Comparison of ENCODE assay signal across 13 mouse cellular contexts in the genomic region with DNA sequence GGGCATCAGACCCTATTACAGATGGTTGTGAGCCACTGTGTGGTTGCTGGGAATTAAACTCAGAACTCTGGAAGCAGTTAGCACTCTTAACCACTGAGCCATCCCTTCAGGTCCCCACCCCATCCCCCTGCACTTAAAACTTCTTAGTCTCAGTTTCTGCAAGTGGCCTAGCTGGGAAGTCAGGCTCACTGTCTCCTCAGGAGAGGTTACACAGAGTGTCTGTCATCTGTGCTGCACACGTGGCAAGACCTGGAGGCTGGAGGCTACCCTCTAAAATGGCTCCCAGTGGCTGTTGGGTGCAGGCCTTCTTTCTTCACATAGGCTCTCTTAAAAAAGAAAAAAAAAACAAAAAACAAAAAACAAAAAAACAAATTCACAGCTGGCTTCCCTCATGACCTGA. TPM values are rescaled to one million over a fixed set of nuclear protein-coding genes. Genes with fewer than 3 reads are reported as not detected.
DNase-seq lines count a peak whose midpoint lies in the region; ATAC-seq and TF ChIP-seq lines count a peak whose summit lies in the region.
"Had no signal": no experiment of that assay in that cellular context is flagged by ENCODE, and none has a peak within 500 bp of the region (broad histone marks: within the 10 kb centered on the region; RNA-seq: fewer than 3 reads in every experiment).

No protein-coding gene starts in this region.

- no peak for ATAC-seq in heart, postnatal 0 days (ENCODE audit: insufficient read depth, low read depth)
- no peak for ATAC-seq in lung, postnatal 0 days
- ATAC-seq: inflammation-experienced regulatory T-cells, adult 6 months had no signal

- no peaks in the 10 kb centered on the region for H3K27me3 ChIP-seq in heart, postnatal 0 days (ENCODE audit: control insufficient read depth, insufficient read depth, low read length)
- no peaks in the 10 kb centered on the region for H3K27me3 ChIP-seq in lung, postnatal 0 days (replicated peaks; ENCODE audit: insufficient read depth, low read length)

- no peak overlapping the region for H3K9ac ChIP-seq in heart, postnatal 0 days (replicated peaks; ENCODE audit: low read depth, low read length)
- no peak overlapping the region for H3K9ac ChIP-seq in lung, postnatal 0 days (replicated peaks; ENCODE audit: low read depth)

- H3K4me2 ChIP-seq in heart, postnatal 0 days (ENCODE audit: low read depth, low read length), result no peak overlapping the region
- no peak overlapping the region for H3K4me2 ChIP-seq in lung, postnatal 0 days (replicated peaks; ENCODE audit: low read depth, low read length)

- no peak for DNase-seq in heart, postnatal 0 days (ENCODE audit: low spot score)
- no peak for DNase-seq in heart, adult 8-10 months (ENCODE audit: low spot score)
- DNase-seq in lung, postnatal 0 days (ENCODE audit: low spot score), result no peak
- no peak for DNase-seq in lung, postnatal 14 days
- no peak for DNase-seq in adrenal gland, postnatal 10 days
- DNase-seq in cerebellum, adult 8-10 months, result no peak
- DNase-seq: cerebellum, adult 18-20 months; layer of hippocampus, adult 9-11 months; left cerebral cortex, postnatal 4 days had no signal

- H3K4me3 ChIP-seq in heart, postnatal 0 days (ENCODE audit: low read depth, low read length), result no peak overlapping the region
- no peak overlapping the region for H3K4me3 ChIP-seq in lung, postnatal 0 days (ENCODE audit: low read depth, low read length)
- H3K4me3 ChIP-seq in embryonic fibroblast, embryonic 13.5 days (ENCODE audit: insufficient read depth, low read length), result no peak overlapping the region
- H3K4me3 ChIP-seq: forebrain, embryonic 10.5 days; midbrain, embryonic 10.5 days had no signal

- H3K4me1 ChIP-seq in heart, postnatal 0 days (ENCODE audit: control insufficient read depth, insufficient read depth), result peaks cover 12% of the 10 kb centered on the region
- no peaks in the 10 kb centered on the region for H3K4me1 ChIP-seq in lung, postnatal 0 days (ENCODE audit: insufficient read depth, low read depth, low read length)
- H3K4me1 ChIP-seq in embryonic fibroblast, embryonic 13.5 days (ENCODE audit: control insufficient read depth, insufficient read depth, low read length), result peaks cover 11% of the 10 kb centered on the region

- H3K9me3 ChIP-seq in heart, postnatal 0 days (replicated peaks; ENCODE audit: control insufficient read depth, low read length), result no peaks in the 10 kb centered on the region
- no peaks in the 10 kb centered on the region for H3K9me3 ChIP-seq in lung, postnatal 0 days (ENCODE audit: low read length)
- H3K9me3 ChIP-seq: forebrain, embryonic 10.5 days; midbrain, embryonic 10.5 days had no signal

- H3K27ac ChIP-seq in heart, postnatal 0 days (ENCODE audit: low read depth), result peak overlapping the region; percentile 80
- peak overlapping the region; percentile 44; the same call in 1 of the 2 replicates for H3K27ac ChIP-seq in lung, postnatal 0 days (ENCODE audit: low read length)
- peak overlapping the region; percentile 46 for H3K27ac ChIP-seq in embryonic fibroblast, embryonic 13.5 days (ENCODE audit: insufficient read depth, low read length)
- H3K27ac ChIP-seq: forebrain, embryonic 10.5 days; midbrain, embryonic 10.5 days had no signal

- H3K36me3 ChIP-seq in heart, postnatal 0 days (replicated peaks; ENCODE audit: control insufficient read depth, insufficient read depth, low read length), result no peaks in the 10 kb centered on the region
- H3K36me3 ChIP-seq in lung, postnatal 0 days (ENCODE audit: insufficient read depth, low read length), result no peaks in the 10 kb centered on the region
- H3K36me3 ChIP-seq: midbrain, embryonic 10.5 days had no signal

- no peak for TF ChIP-seq CTCF in heart, postnatal 0 days (IDR thresholded peaks at IDR 0.05; ENCODE audit: low read depth)
- TF ChIP-seq CTCF in lung, postnatal 0 days (IDR thresholded peaks at IDR 0.05), result no peak
- no peak for TF ChIP-seq CTCF in embryonic fibroblast, embryonic 13.5 days (IDR thresholded peaks at IDR 0.05; ENCODE audit: borderline replicate concordance, insufficient read depth, low read length)

- 67% methylated on average over 1 of the region's 1 CpGs for WGBS in heart, postnatal 0 days
- WGBS in lung, postnatal 0 days, result 47% methylated on average over 1 of the region's 1 CpGs

- no peak for TF ChIP-seq EP300 in heart, postnatal 0 days (IDR thresholded peaks at IDR 0.05; ENCODE audit: low read depth)
- TF ChIP-seq EP300 in lung, postnatal 0 days (IDR thresholded peaks at IDR 0.05), result no peak

- TF ChIP-seq POLR2A in embryonic fibroblast, embryonic 13.5 days (IDR thresholded peaks at IDR 0.05; ENCODE audit: low read depth, low read length), result no peak

RNA-seq across cellular contexts. Expression of gene Hspa8, which starts 24.7 kb away (rescaled TPM):
- total RNA-seq in heart, postnatal 0 days (2014; rRNA removed; ENCODE audit: low replicate concordance), result 2,627 and 2,715 TPM in 2 replicates
- 1,298 and 1,386 TPM in 2 replicates for polyA plus RNA-seq in heart, postnatal 0 days (2015; fragmentation: Nextera tagmentation; extraction: Ambion mirVana)
- total RNA-seq in heart, adult 8-10 months (2022), result 1,000 to 10,000 TPM; 1,176 to 1,889 (median 1,438) TPM
- polyA plus RNA-seq in lung, postnatal 0 days (2015; fragmentation: Nextera tagmentation; extraction: Ambion mirVana), result 956 and 1,427 TPM in 2 replicates
- polyA plus RNA-seq in embryonic fibroblast, embryonic 13.5 days (2011; ENCODE audit: insufficient read length, low read depth, missing spikeins), result 2,507 and 2,625 TPM in 2 replicates
- 1,000 to 10,000 TPM; 1,152 to 1,293 TPM for total RNA-seq in adrenal gland, postnatal 10 days (2021)
